Mouse (Mus musculus): ENCODE measurements around the gene Phf11b.
"Not testable (repeated sequence)": the region's sequence is repeated elsewhere in the genome, so short reads cannot be mapped to it uniquely, and the experiment has no call there.

Phf11b gene

DNA sequence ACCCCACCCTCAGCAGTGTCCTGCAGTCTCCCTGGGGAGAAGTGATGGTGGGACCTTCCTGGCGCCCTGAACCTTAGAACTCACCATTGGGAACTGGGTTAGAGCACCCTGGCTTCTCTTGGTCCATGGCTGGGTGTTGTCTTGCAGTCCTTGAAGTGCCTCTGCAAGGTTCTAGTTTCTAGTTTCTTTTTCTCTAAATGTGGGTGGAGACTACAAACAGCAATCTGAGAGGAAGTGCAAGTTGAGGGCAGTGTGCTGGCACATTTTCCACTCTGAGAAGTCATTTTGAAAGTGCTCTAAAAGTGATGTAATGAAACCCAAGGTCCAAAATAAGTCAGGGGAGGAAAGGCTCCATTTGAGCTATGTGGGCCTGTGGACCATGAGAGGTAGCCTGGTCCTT lies at the start of gene Phf11b:
Phf11b (minus strand) TSS at position 163 of the 400 bp plus-strand sequence.
- DNase-seq (ENCODE audit: low read depth in 2 of 2, low spot score in 2 of 2) = peak; percentile 6 to 27

DNA sequence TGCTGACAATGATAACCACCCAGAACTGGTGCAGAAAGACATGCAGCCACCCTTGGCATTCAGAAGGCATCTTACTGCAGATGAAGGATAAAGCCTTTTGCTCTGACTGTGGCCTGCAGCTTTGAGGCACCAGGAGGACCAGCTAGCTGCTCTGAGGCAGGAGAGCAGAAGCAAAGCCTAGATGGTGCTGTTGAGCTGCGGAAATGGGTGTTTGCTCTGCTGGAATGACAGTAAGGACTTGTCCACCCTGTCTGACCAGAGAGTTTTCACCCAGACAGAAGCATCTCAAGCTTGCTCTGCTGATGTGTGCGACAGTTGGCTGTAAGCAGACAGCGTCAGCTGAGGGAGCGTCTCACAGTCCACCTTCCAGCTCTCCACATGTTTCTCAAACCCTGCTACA lies 49.0 kb upstream of the Phf11b start:
- DNase-seq (ENCODE audit: low read depth in 2 of 2, low spot score in 2 of 2) = not testable (repeated sequence)

DNA sequence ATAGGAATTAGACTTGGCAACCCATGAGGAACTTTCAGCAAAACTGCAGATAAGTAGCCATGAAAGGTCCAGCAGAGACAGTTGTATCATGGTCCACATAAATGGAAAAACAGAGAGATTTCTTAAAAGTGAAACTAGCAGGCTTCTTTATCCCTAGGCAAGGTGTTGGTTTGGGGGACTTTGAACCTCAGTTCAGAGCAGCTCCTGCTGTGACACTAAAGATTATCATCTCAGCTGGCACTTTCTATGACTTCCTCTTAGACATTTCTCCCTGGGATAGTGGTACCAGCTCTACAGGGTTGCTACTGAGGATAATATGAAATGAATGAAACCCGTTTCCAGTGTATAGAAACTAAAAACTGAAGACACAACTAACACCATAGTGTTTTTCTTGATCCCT lies 48.4 kb upstream of the Phf11b start:
- DNase-seq (ENCODE audit: low read depth in 2 of 2, low spot score in 2 of 2) = no peak

DNA sequence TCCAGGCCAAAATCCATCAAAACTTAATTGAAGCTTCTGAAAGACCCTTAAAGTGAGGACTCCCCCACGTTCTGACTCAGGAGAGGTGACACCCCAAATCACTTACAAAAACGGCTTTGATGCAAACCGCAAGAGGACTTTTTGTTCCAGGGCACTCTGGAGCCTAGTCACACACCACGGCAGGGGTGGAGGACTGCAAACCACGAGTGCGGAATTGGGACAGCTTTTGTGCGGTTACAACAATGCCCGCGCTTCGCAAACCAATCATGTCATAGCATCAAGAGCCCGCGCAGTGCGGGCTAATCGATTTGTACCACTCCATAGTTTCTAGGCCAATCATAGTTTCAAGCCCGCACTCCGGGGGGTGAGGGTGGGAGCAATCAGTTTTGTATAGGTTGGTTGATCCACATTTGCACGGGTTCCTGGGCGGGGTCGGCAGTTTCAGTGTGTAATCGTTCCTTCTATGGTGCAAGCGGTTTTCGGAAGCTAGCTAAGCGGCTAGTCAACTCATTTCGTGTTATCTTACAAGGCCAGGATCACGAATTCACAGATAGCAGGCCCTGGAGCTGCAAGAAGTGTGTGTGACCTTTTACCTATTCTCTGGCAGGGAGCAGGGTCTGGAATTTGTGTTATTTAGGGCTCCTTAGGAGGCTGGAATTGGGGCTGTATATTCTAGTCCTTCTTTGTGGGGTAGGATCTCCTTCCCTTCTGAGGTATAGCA lies 29.4 kb upstream of the Phf11b start:
- DNase-seq (ENCODE audit: low read depth in 2 of 2, low spot score in 2 of 2) = no peak

DNA sequence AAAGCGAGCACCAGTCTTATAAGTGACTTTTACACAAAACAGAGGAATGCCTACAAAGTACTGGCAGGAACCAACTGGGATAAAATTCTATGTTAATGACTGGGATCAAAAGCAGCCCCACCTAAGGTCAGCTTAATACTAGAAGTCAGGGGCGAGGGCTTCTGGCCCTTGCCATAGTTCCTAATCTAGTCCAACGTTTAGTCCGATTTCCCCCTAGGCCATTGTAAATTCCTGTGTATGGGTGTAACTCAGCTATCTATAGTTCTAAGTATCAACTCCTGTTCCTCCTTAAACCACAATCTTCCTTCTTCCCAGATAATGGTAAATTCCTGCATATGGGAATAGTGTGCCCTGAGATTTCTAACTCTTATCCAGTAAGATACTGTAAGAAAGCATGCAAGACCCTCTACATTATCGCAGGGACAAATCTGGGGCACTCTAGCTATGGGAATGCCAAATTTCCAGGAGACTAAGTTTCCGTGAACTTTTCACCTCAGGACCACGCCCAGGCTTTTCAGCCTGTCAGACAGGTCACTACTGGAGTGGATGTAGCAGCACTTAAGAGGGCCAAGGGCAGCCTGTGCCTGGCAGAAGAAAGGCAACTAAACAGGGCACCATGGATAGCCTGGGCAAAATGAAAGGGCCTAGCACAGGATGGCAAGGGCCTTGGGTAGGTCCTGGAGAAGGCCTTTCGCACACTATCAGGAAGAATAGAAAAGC lies 25.4 kb upstream of the Phf11b start:
- no peak for DNase-seq (ENCODE audit: low read depth in 2 of 2, low spot score in 2 of 2)

DNA sequence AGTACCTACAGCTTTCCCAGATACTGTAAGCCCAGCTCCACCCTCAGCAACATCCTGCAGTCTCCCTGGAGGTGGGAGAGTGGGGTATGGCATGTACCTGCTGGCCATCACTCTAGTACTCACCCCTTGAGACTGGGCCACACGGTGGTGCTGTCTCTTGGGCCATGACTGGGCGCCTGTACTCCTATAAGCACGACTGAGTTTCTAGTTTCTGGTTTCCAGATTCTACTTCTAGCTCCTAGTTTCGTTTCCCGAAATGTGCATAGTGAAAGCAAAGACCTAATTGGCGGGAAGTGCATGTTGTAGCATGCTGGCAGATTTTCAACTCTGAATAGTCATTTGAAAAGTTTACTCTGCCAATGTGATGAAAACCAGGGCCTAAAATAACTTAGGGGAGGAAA lies 24.1 kb upstream of the Phf11b start, which contains the start of gene Phf11d:
Phf11d (minus strand) TSS at position 227 of the 401 bp plus-strand sequence.
- DNase-seq (ENCODE audit: low read depth in 2 of 2, low spot score in 2 of 2) = no peak

DNA sequence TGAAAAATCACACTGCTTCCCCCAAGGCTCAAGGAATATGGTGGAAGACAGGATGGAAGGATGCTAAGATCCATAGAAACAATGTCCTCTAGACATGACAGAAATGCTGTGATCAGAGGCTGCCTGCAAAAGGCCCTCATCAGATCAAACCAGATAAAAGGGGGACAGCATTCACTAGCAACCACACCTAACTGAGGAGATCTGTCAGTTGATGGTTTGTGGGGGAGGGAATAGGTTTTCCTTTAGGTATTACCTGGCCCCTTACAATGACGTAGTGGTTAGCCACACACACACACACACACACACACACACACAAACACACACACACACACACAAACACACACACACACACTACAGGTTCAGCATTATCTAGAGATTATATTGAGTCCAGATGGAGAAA lies 1.6 kb downstream of the Phf11b start:
- DNase-seq (ENCODE audit: low read depth in 2 of 2, low spot score in 2 of 2) = no peak

DNA sequence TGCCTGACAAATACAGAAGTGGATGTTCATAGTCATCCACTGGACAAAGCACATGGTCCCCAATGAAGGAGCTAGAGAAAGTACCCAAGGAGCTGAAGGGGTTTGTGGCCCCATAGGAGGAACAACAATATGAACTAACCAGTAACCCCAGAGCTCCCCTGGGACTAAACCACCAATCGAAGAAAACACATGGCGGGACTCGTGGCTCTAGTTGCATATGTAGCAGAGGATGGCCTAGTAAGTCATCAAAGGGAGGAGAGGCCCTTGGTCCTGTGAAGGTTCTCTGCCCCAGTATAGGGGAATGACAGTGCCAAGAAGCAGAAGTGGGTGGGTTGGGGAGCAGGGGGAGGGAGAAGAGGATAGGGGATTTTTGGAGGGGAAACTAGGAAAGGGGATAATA lies 5.1 kb downstream of the Phf11b start:
- not testable (repeated sequence) for DNase-seq (ENCODE audit: low read depth in 2 of 2, low spot score in 2 of 2)

DNA sequence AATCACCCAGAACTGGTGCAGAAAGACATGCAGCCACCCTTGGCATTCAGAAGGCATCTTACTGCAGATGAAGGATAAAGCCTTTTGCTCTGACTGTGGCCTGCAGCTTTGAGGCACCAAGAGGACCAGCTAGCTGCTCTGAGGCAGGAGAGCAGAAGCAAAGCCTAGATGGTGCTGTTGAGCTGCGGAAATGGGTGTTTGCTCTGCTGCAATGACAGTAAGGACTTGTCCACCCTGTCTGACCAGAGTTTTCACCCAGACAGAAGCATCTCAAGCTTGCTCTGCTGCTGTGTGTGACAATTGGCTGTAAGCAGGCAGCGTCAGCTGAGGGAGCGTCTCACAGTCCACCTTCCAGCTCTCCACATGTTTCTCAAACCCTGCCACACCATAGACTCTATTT lies 10.7 kb downstream of the Phf11b start:
- DNase-seq (ENCODE audit: low read depth in 2 of 2, low spot score in 2 of 2) = not testable (repeated sequence)

DNA sequence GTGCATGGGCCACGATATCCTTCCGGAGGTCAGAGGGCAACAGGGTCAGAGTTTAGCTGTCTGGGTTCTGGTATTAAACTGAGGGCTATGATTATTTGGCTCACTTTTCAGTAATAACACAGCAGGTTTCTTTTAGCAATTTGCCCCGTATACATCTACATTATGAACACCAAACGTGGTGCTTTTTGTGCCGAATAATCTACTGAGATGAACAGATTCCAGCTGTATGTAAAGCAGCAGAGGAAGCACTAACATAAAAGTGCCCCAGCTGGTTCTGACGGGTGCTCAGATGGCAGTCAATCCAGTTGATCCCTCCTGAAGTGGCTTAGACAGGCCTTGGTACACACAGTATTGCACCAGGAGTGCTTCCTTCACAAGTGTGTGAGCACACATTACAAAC lies 21.2 kb downstream of the Phf11b start:
- not testable (repeated sequence) for DNase-seq (ENCODE audit: low read depth in 2 of 2, low spot score in 2 of 2)

DNA sequence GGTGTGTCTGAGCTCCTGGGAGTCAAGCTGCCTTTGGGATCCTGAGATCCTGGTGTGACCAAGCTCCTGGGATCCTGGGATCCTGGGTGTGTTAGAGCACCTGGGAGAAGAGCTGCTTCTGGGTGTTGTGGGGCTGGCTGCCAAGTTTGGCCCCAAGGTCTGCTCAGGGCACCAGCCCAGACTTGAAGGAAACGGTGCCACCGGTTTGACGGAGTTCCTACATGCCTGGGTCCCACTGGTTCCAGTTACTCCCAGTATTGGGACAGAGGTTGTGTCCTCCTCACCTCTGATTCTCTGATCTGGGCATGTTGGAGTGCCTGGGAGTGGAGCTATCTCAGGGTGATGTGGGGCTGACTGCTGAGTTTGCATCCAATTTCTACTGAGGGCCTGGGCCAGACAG lies 22.1 kb downstream of the Phf11b start:
- DNase-seq (ENCODE audit: low read depth in 2 of 2, low spot score in 2 of 2) = not testable (repeated sequence)

DNA sequence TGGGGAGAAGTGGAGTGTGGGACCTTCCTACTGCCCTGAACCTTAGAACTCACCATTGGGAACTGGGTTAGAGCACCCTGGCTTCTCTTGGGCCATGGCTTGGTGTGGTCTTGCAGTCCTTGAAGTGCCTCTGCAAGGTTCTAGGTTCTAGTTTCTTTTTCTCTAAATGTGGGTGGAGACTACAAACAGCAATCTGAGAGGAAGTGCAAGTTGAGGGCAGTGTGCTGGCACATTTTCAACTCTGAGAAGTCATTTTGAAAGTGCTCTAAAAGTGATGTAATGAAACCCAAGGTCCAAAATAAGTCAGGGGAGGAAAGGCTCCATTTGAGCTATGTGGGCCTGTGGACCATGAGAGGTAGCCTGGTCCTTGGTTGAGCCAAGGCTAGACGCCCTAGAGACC lies 43.8 kb downstream of the Phf11b start, which contains the start of gene Phf11a:
Phf11a (minus strand) TSS at position 132 of the 400 bp plus-strand sequence.
- not testable (repeated sequence) for DNase-seq (ENCODE audit: low read depth in 2 of 2, low spot score in 2 of 2)

DNA sequence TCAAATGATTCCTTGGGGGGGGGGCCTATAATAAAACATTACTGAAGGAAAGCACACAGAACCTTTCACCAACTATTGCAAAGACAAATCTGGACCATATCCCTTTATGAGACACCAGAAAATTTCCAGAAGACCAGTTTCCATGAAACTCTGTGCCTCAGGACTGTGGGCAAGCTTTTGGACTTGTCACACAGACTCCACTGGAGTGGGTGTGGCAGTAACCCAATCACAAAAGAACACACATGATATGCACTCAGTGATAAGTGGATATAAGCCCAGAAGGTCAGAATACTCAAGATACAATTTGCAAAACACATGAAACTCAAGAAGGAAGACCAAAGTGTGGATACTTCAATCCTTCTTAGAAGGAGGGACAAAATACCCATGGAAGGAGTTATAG lies 49.4 kb downstream of the Phf11b start:
- not testable (repeated sequence) for DNase-seq (ENCODE audit: low read depth in 2 of 2, low spot score in 2 of 2)

DNA sequence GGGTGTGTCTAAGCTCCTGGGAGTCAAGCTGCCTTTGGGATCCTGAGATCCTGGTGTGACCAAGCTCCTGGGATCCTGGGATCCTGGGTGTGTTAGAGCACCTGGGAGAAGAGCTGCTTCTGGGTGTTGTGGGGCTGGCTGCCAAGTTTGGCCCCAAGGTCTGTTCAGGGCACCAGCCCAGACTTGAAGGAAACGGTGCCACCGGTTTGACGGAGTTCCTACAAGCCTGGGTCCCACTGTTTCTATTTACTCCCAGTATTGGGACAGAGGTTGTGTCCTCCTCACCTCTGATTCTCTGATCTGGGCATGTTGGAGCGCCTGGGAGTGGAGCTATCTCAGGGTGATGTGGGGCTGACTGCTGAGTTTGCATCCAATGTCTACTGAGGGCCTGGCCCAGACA lies 66.2 kb downstream of the Phf11b start:
- not testable (repeated sequence) for DNase-seq (ENCODE audit: low read depth in 2 of 2, low spot score in 2 of 2)

Measured in CD8-positive naive resting alpha-beta T cell, adult 2 months (primary cell).